Mouse (Mus musculus): Measurements from ENCODE around the gene Gtf2e1. TPM values are rescaled to one million over a fixed set of nuclear protein-coding genes. Genes with fewer than 3 reads are reported as not detected.

Gene Gtf2e1
- total and polyA plus RNA-seq, 2 experiments from 2014 or later, result 20.3 to 24.1 TPM

- Histone ChIP-seq H3K4me2 (ENCODE audit: low read depth, low read length, poor library complexity, severe bottlenecking) (no peak overlapping the region), H3K36me3 (ENCODE audit: insufficient read depth, low read length) (no peaks in the 10 kb centered on the region), H3K4me1 (ENCODE audit: insufficient read depth, low read length) (peaks cover 4% of the 10 kb centered on the region; the same call in 1 of the 2 replicates), H3K27me3 (ENCODE audit: insufficient read depth, low read length) (no peaks in the 10 kb centered on the region), H3K9ac (replicated peaks; ENCODE audit: low read length, poor library complexity, severe bottlenecking) (no peak overlapping the region), H3K4me3 (ENCODE audit: low read depth, low read length) (no peak overlapping the region), H3K9me3 (ENCODE audit: low read length) (no peaks in the 10 kb centered on the region), H3K27ac (ENCODE audit: low read depth, low read length) (no peak overlapping the region)
- WGBS, result 31% methylated on average over 3 of the region's 3 CpGs
- DNase-seq (ENCODE audit: low spot score) (no peak), ATAC-seq (ENCODE audit: low FRiP score) (no peak)
- no peak for TF ChIP-seq CTCF (IDR thresholded peaks at IDR 0.05)
Observed at GRCm38 (mm10) chr16:37581901-37582300, 42.3 kb upstream of the Gtf2e1 start.

GRCm38 (mm10) chr16:37580651-37581050, 41.1 kb upstream of the Gtf2e1 start:
- DNase-seq (ENCODE audit: low spot score) (no peak), ATAC-seq (ENCODE audit: low FRiP score) (no peak)
- Histone ChIP-seq H3K27ac (ENCODE audit: low read depth, low read length) (no peak overlapping the region), H3K4me2 (ENCODE audit: low read depth, low read length, poor library complexity, severe bottlenecking) (no peak overlapping the region), H3K27me3 (ENCODE audit: insufficient read depth, low read length) (no peaks in the 10 kb centered on the region), H3K4me3 (ENCODE audit: low read depth, low read length) (no peak overlapping the region), H3K9me3 (ENCODE audit: low read length) (no peaks in the 10 kb centered on the region), H3K4me1 (ENCODE audit: insufficient read depth, low read length) (peaks cover 4% of the 10 kb centered on the region; the same call in 1 of the 2 replicates), H3K9ac (replicated peaks; ENCODE audit: low read length, poor library complexity, severe bottlenecking) (no peak overlapping the region), H3K36me3 (ENCODE audit: insufficient read depth, low read length) (no peaks in the 10 kb centered on the region)
- WGBS, result 89% methylated on average over 4 of the region's 4 CpGs
- TF ChIP-seq CTCF (IDR thresholded peaks at IDR 0.05), result no peak

- no peak for DNase-seq (ENCODE audit: low spot score)
- no peak for ATAC-seq (ENCODE audit: low FRiP score)
- Histone ChIP-seq H3K27ac (ENCODE audit: low read depth, low read length) (no peak within 1 kb of the TSS), H3K27me3 (ENCODE audit: insufficient read depth, low read length) (no peaks in the 10 kb centered on the region), H3K4me2 (ENCODE audit: low read depth, low read length, poor library complexity, severe bottlenecking) (no peak within 1 kb of the TSS), H3K36me3 (ENCODE audit: insufficient read depth, low read length) (no peaks in the 10 kb centered on the region), H3K4me3 (ENCODE audit: low read depth, low read length) (no peak within 1 kb of the TSS), H3K4me1 (ENCODE audit: insufficient read depth, low read length) (peaks cover 4% of the 10 kb centered on the region; the same call in 1 of the 2 replicates), H3K9me3 (ENCODE audit: low read length) (no peaks in the 10 kb centered on the region), H3K9ac (replicated peaks; ENCODE audit: low read length, poor library complexity, severe bottlenecking) (no peak within 1 kb of the TSS)
- no peak for TF ChIP-seq CTCF (IDR thresholded peaks at IDR 0.05)
- 78% methylated on average over 4 of the region's 4 CpGs for WGBS
Observed at GRCm38 (mm10) chr16:37579994-37580393, 40.4 kb upstream of the Gtf2e1 start, which contains the start of gene Hgd. Gene Hgd, plus strand, starts transcription at chr16:37580153.

- Histone ChIP-seq H3K4me2 (ENCODE audit: low read depth, low read length, poor library complexity, severe bottlenecking) (no peak overlapping the region), H3K4me1 (ENCODE audit: insufficient read depth, low read length) (peaks cover 4% of the 10 kb centered on the region; the same call in 1 of the 2 replicates), H3K36me3 (ENCODE audit: insufficient read depth, low read length) (no peaks in the 10 kb centered on the region), H3K27ac (ENCODE audit: low read depth, low read length) (no peak overlapping the region), H3K9ac (replicated peaks; ENCODE audit: low read length, poor library complexity, severe bottlenecking) (no peak overlapping the region), H3K4me3 (ENCODE audit: low read depth, low read length) (no peak overlapping the region), H3K9me3 (ENCODE audit: low read length) (no peaks in the 10 kb centered on the region), H3K27me3 (ENCODE audit: insufficient read depth, low read length) (no peaks in the 10 kb centered on the region)
- no peak for TF ChIP-seq CTCF (IDR thresholded peaks at IDR 0.05)
- DNase-seq (ENCODE audit: low spot score) (no peak), ATAC-seq (ENCODE audit: low FRiP score) (no peak)
- 93% methylated on average over 1 of the region's 1 CpGs for WGBS
Observed at GRCm38 (mm10) chr16:37579591-37579990, 40.0 kb upstream of the Gtf2e1 start.

GRCm38 (mm10) chr16:37575325-37575724, 35.7 kb upstream of the Gtf2e1 start:
- Histone ChIP-seq H3K36me3 (ENCODE audit: insufficient read depth, low read length) (no peaks in the 10 kb centered on the region), H3K9me3 (ENCODE audit: low read length) (no peaks in the 10 kb centered on the region), H3K27me3 (ENCODE audit: insufficient read depth, low read length) (no peaks in the 10 kb centered on the region), H3K4me3 (ENCODE audit: low read depth, low read length) (no peak overlapping the region), H3K4me1 (ENCODE audit: insufficient read depth, low read length) (no peaks in the 10 kb centered on the region), H3K27ac (ENCODE audit: low read depth, low read length) (no peak overlapping the region), H3K9ac (replicated peaks; ENCODE audit: low read length, poor library complexity, severe bottlenecking) (no peak overlapping the region), H3K4me2 (ENCODE audit: low read depth, low read length, poor library complexity, severe bottlenecking) (no peak overlapping the region)
- no peak for TF ChIP-seq CTCF (IDR thresholded peaks at IDR 0.05)
- ATAC-seq (ENCODE audit: low FRiP score) (no peak), DNase-seq (ENCODE audit: low spot score) (no peak)
- 84% methylated on average over 3 of the region's 3 CpGs for whole genome bisulfite sequencing

- no peak overlapping the region for H3K4me3 ChIP-seq (ENCODE audit: low read depth, low read length)
- no peak overlapping the region for H3K27ac ChIP-seq (ENCODE audit: low read depth, low read length)
- no peaks in the 10 kb centered on the region for H3K27me3 ChIP-seq (ENCODE audit: insufficient read depth, low read length)
- H3K9me3 ChIP-seq (ENCODE audit: low read length), result no peaks in the 10 kb centered on the region
- TF ChIP-seq CTCF (IDR thresholded peaks at IDR 0.05), result peak; percentile 23; the same call in 1 of the 2 replicates
- no peaks in the 10 kb centered on the region for H3K4me1 ChIP-seq (ENCODE audit: insufficient read depth, low read length)
- H3K4me2 ChIP-seq (ENCODE audit: low read depth, low read length, poor library complexity, severe bottlenecking), result no peak overlapping the region
- H3K36me3 ChIP-seq (ENCODE audit: insufficient read depth, low read length), result no peaks in the 10 kb centered on the region
- H3K9ac ChIP-seq (replicated peaks; ENCODE audit: low read length, poor library complexity, severe bottlenecking), result no peak overlapping the region
- DNase-seq (ENCODE audit: low spot score) (no peak), ATAC-seq (ENCODE audit: low FRiP score) (no peak)
- 97% methylated on average over 5 of the region's 5 CpGs for WGBS
Observed at GRCm38 (mm10) chr16:37573061-37573460, 33.5 kb upstream of the Gtf2e1 start.
